Mouse (Mus musculus): Measurements from ENCODE around the gene Naglu.

- TF ChIP-seq POLR2A (IDR thresholded peaks at IDR 0.05; ENCODE audit: borderline replicate concordance, insufficient read depth, low read length) (no peak), CTCF (IDR thresholded peaks at IDR 0.05; ENCODE audit: borderline replicate concordance, insufficient read depth, low read depth, low read length) (no peak)
Measured at GRCm38 (mm10) chr11:101033856-101034500, 35.8 kb upstream of the Naglu start.
